Mouse (Mus musculus) lung, postnatal 4 days (tissue): Measurements from ENCODE around the gene Psat1.

ENCODE experiments used
- DNase-seq, 2 experiments: peaks; one replicate each; pipeline ENCODE4 v3.0.0; 2021

Psat1 gene

GRCm38 (mm10) chr19:15947237-15947636 lies at the start of gene Psat1:
Gene Psat1, minus strand, starts transcription at chr19:15947337.
- DNase-seq = no peak

- DNase-seq = no peak
Measured at GRCm38 (mm10) chr19:15990102-15990501, 43.0 kb upstream of the Psat1 start.

GRCm38 (mm10) chr19:15985172-15985713 lies 38.1 kb upstream of the Psat1 start:
- DNase-seq = no peak

- peak; percentile 93 to 95 for DNase-seq
Measured at GRCm38 (mm10) chr19:15984449-15985171, 37.5 kb upstream of the Psat1 start, which contains the start of gene Cep78. Gene Cep78, minus strand, starts transcription at chr19:15984989.

GRCm38 (mm10) chr19:15983739-15984344 lies 36.7 kb upstream of the Psat1 start:
- DNase-seq = no peak

GRCm38 (mm10) chr19:15982926-15983738 lies 36.0 kb upstream of the Psat1 start:
- no peak for DNase-seq

- peak; percentile 27 to 69 for DNase-seq
Measured at GRCm38 (mm10) chr19:15981861-15982260, 34.7 kb upstream of the Psat1 start.

GRCm38 (mm10) chr19:15973365-15973764 lies 26.2 kb upstream of the Psat1 start:
- DNase-seq = no peak

- peak in 1 of 2 experiments; percentile 54 for DNase-seq
Measured at GRCm38 (mm10) chr19:15965082-15965481, 17.9 kb upstream of the Psat1 start.

- DNase-seq = no peak
Measured at GRCm38 (mm10) chr19:15964533-15964932, 17.4 kb upstream of the Psat1 start.

GRCm38 (mm10) chr19:15963011-15963695 lies 16.0 kb upstream of the Psat1 start:
- DNase-seq = no peak

GRCm38 (mm10) chr19:15962313-15962712 lies 15.2 kb upstream of the Psat1 start:
- DNase-seq = peak; percentile 26 to 44

- DNase-seq = peak; percentile 42 to 52
Measured at GRCm38 (mm10) chr19:15950225-15950624, 3.1 kb upstream of the Psat1 start.

- DNase-seq = no peak
Measured at GRCm38 (mm10) chr19:15948867-15949266, 1.7 kb upstream of the Psat1 start.

GRCm38 (mm10) chr19:15948426-15948825 lies 1.3 kb upstream of the Psat1 start:
- DNase-seq = no peak

- peak in 1 of 2 experiments; percentile 39 for DNase-seq
Measured at GRCm38 (mm10) chr19:15946663-15947062, 474 bp downstream of the Psat1 start.

GRCm38 (mm10) chr19:15943117-15943423 lies 4.1 kb downstream of the Psat1 start:
- DNase-seq = no peak

GRCm38 (mm10) chr19:15942421-15943116 lies 4.6 kb downstream of the Psat1 start:
- no peak for DNase-seq

GRCm38 (mm10) chr19:15941399-15941798 lies 5.7 kb downstream of the Psat1 start:
- no peak for DNase-seq

GRCm38 (mm10) chr19:15925719-15926045 lies 21.5 kb downstream of the Psat1 start:
- peak; percentile 87 to 93 for DNase-seq

- peak; percentile 87 to 91 for DNase-seq
Measured at GRCm38 (mm10) chr19:15924866-15925718, 22.0 kb downstream of the Psat1 start.
